Mouse (Mus musculus) MEL (cell line): ENCODE results near the gene Sp2. TPM values are rescaled to one million over a fixed set of nuclear protein-coding genes. Genes with fewer than 3 reads are reported as not detected.
A peak's percentile ranks its signal among the peaks of the same experiment; 100 is the strongest.

Experiments used
- DNase-seq: peaks from one replicate; pipeline ENCODE4 v3.0.0; 2011; ENCODE audit warnings: low read depth, low spot score
- H3K27ac ChIP-seq: 2 replicates; pipeline ENCODE4 v1.5.1; 2012; ENCODE audit warnings: low read depth, mild to moderate bottlenecking, control low read depth, low read length, moderate library complexity; ENCODE audit not compliant: control insufficient read depth
- H3K27me3 ChIP-seq, 2 experiments: fragments of 150-350 bp in 1 of 2; sonication (generic) in 1 of 2; 2 replicates each; pipeline ENCODE4 v1.6.1; 2012; ENCODE audit warnings: low read length in 2 of 2, mild to moderate bottlenecking in 2 of 2, improper control_type of control experiment in 1 of 2, moderate library complexity in 1 of 2; ENCODE audit not compliant: insufficient read depth in 2 of 2, control insufficient read depth in 1 of 2
- H3K36me3 ChIP-seq, 2 experiments: 2 replicates each; pipeline ENCODE4 v1.6.1; 2012 to 2014; ENCODE audit warnings: low read length in 2 of 2, improper control_type of control experiment in 1 of 2, inconsistent platforms in 1 of 2, mild to moderate bottlenecking in 1 of 2; ENCODE audit not compliant: insufficient read depth in 2 of 2, control insufficient read depth in 1 of 2
- H3K4me1 ChIP-seq, 2 experiments: fragments of 150-350 bp in 1 of 2; sonication (generic) in 1 of 2; 2 replicates each; pipeline ENCODE4 v1.6.1; 2012; ENCODE audit warnings: low read length in 2 of 2, improper control_type of control experiment in 1 of 2, mild to moderate bottlenecking in 1 of 2; ENCODE audit not compliant: insufficient read depth in 2 of 2, control insufficient read depth in 1 of 2
- H3K4me3 ChIP-seq, 2 experiments: fragments of 150-350 bp in 1 of 2; sonication (generic) in 1 of 2; 2 replicates each; pipeline ENCODE4 v1.5.1; 2012; ENCODE audit warnings: low read depth in 2 of 2, low read length in 2 of 2, mild to moderate bottlenecking in 2 of 2, moderate library complexity in 2 of 2, control low read depth in 1 of 2, improper control_type of control experiment in 1 of 2; ENCODE audit not compliant: control insufficient read depth in 1 of 2, insufficient read depth in 1 of 2
- H3K79me2 ChIP-seq: 2 replicates; pipeline ENCODE4 v1.6.1; 2012; ENCODE audit warnings: mild to moderate bottlenecking, low read length, moderate library complexity; ENCODE audit not compliant: control insufficient read depth, poor library complexity, insufficient read depth
- H3K9ac ChIP-seq: 2 replicates; pipeline ENCODE4 v1.6.1; 2012; ENCODE audit warnings: low read depth, mild to moderate bottlenecking, control low read depth, low read length, moderate library complexity; ENCODE audit not compliant: control insufficient read depth, poor library complexity, severe bottlenecking
- H3K9me3 ChIP-seq: fragments of 150-350 bp; sonication (generic); replicated peaks from 2 replicates; pipeline ENCODE4 v1.6.1; 2012; ENCODE audit warnings: mild to moderate bottlenecking, low read length, improper control_type of control experiment, moderate library complexity; ENCODE audit not compliant: insufficient read depth
- BHLHE40 ChIP-seq: IDR thresholded peaks from 2 replicates; pipeline ENCODE4 v1.6.1; 2012; ENCODE audit warnings: low read depth, mild to moderate bottlenecking, inconsistent platforms, low read length, improper control_type of control experiment, borderline replicate concordance
- CTCF ChIP-seq, 3 experiments: IDR thresholded peaks in 2 of 3; conservative IDR thresholded peaks in 1 of 3; 2 replicates each; pipeline ENCODE4 v1.5.1; 2011 to 2012; ENCODE audit warnings: low read length in 3 of 3, low read depth in 2 of 3, mild to moderate bottlenecking in 2 of 3, improper control_type of control experiment in 1 of 3, inconsistent platforms in 1 of 3, mixed read lengths in 1 of 3, moderate library complexity in 1 of 3; ENCODE audit not compliant: control insufficient read depth in 1 of 3, insufficient read depth in 1 of 3, poor library complexity in 1 of 3, severe bottlenecking in 1 of 3
- E2F4 ChIP-seq: IDR thresholded peaks from 2 replicates; pipeline ENCODE4 v1.6.1; 2011; ENCODE audit warnings: low read depth, low read length, improper control_type of control experiment, borderline replicate concordance
- ELF1 ChIP-seq: IDR thresholded peaks from 2 replicates; pipeline ENCODE4 v1.6.1; 2014; ENCODE audit warnings: low read depth, mild to moderate bottlenecking, inconsistent platforms, low read length, improper control_type of control experiment, moderate library complexity
- EP300 ChIP-seq, 2 experiments: IDR thresholded peaks; 2 replicates each; pipeline ENCODE4 v1.6.1; 2011; ENCODE audit warnings: improper control_type of control experiment in 2 of 2, low read length in 2 of 2, low read depth in 1 of 2, mild to moderate bottlenecking in 1 of 2
- ETS1 ChIP-seq: IDR thresholded peaks from 2 replicates; pipeline ENCODE4 v1.6.1; 2012; ENCODE audit warnings: low read depth, mild to moderate bottlenecking, inconsistent platforms, low read length, improper control_type of control experiment, moderate library complexity
- GABPA ChIP-seq: IDR thresholded peaks from 2 replicates; pipeline ENCODE4 v1.6.1; 2012; ENCODE audit warnings: low read depth, mild to moderate bottlenecking, inconsistent platforms, low read length, improper control_type of control experiment, moderate library complexity
- HCFC1 ChIP-seq: IDR thresholded peaks from 2 replicates; pipeline ENCODE4 v1.6.1; 2012; ENCODE audit warnings: low read depth, mild to moderate bottlenecking, inconsistent platforms, low read length, improper control_type of control experiment, moderate library complexity
- JUND ChIP-seq: IDR thresholded peaks from 2 replicates; pipeline ENCODE4 v1.6.1; 2011; ENCODE audit warnings: low read depth, mild to moderate bottlenecking, improper control_type of control experiment, low read length
- MAX ChIP-seq: IDR thresholded peaks from 2 replicates; pipeline ENCODE4 v1.6.1; 2011; ENCODE audit warnings: low read length, improper control_type of control experiment
- MAZ ChIP-seq: IDR thresholded peaks from 2 replicates; pipeline ENCODE4 v1.6.1; 2012; ENCODE audit warnings: low read depth, mild to moderate bottlenecking, inconsistent platforms, low read length, improper control_type of control experiment
- MEF2A ChIP-seq: IDR thresholded peaks from 2 replicates; pipeline ENCODE4 v1.6.1; 2014; ENCODE audit warnings: low read depth, mild to moderate bottlenecking, inconsistent platforms, low read length, improper control_type of control experiment; ENCODE audit not compliant: poor library complexity, insufficient replicate concordance, severe bottlenecking; ENCODE audit errors: extremely low read depth
- MXI1 ChIP-seq: IDR thresholded peaks from 2 replicates; pipeline ENCODE4 v1.6.1; 2011; ENCODE audit warnings: mild to moderate bottlenecking, low read depth, low read length, improper control_type of control experiment
- NELFE ChIP-seq: IDR thresholded peaks from 2 replicates; pipeline ENCODE4 v1.6.1; 2011; ENCODE audit warnings: low read depth, low read length, improper control_type of control experiment
- NRF1 ChIP-seq: IDR thresholded peaks from 2 replicates; pipeline ENCODE4 v1.6.1; 2014; ENCODE audit warnings: low read depth, mild to moderate bottlenecking, inconsistent platforms, low read length, improper control_type of control experiment, moderate library complexity; ENCODE audit not compliant: poor library complexity, insufficient read depth, severe bottlenecking
- POLR2A ChIP-seq, 2 experiments: IDR thresholded peaks; 2 replicates each; pipeline ENCODE4 v1.6.1; 2011 to 2012; ENCODE audit warnings: low read length in 2 of 2, mild to moderate bottlenecking in 2 of 2, control low read depth in 1 of 2, improper control_type of control experiment in 1 of 2, low read depth in 1 of 2, moderate library complexity in 1 of 2; ENCODE audit not compliant: control insufficient read depth in 1 of 2, insufficient read depth in 1 of 2, poor library complexity in 1 of 2
- POLR2AphosphoS2 ChIP-seq: IDR thresholded peaks from 2 replicates; pipeline ENCODE4 v1.6.1; 2011; ENCODE audit warnings: low read length, improper control_type of control experiment
- RCOR1 ChIP-seq: IDR thresholded peaks from 2 replicates; pipeline ENCODE4 v1.6.1; 2012; ENCODE audit warnings: low read depth, mild to moderate bottlenecking, inconsistent platforms, low read length, improper control_type of control experiment
- SMC3 ChIP-seq: IDR thresholded peaks from 2 replicates; pipeline ENCODE4 v1.6.1; 2011; ENCODE audit warnings: low read depth, low read length, improper control_type of control experiment
- TAL1 ChIP-seq: IDR thresholded peaks from 2 replicates; pipeline ENCODE4 v1.6.1; 2012; ENCODE audit warnings: mild to moderate bottlenecking, inconsistent platforms, low read length, moderate library complexity, mixed read lengths
- UBTF ChIP-seq: IDR thresholded peaks from 2 replicates; pipeline ENCODE4 v1.6.1; 2012; ENCODE audit warnings: low read depth, mild to moderate bottlenecking, inconsistent platforms, low read length, improper control_type of control experiment, moderate library complexity, borderline replicate concordance; ENCODE audit not compliant: insufficient read depth
- USF2 ChIP-seq, 2 experiments: IDR thresholded peaks; 2 replicates each; pipeline ENCODE4 v1.6.1; 2011 to 2012; ENCODE audit warnings: improper control_type of control experiment in 2 of 2, low read length in 2 of 2, borderline replicate concordance in 1 of 2, inconsistent platforms in 1 of 2, low read depth in 1 of 2, mild to moderate bottlenecking in 1 of 2; ENCODE audit not compliant: insufficient read depth in 1 of 2
- ZC3H11A ChIP-seq: IDR thresholded peaks from 2 replicates; pipeline ENCODE4 v1.6.1; 2012; ENCODE audit warnings: low read depth, mild to moderate bottlenecking, inconsistent platforms, low read length, improper control_type of control experiment
- ZKSCAN1 ChIP-seq: IDR thresholded peaks from 2 replicates; pipeline ENCODE4 v1.6.1; 2012; ENCODE audit warnings: low read depth, mild to moderate bottlenecking, inconsistent platforms, low read length, improper control_type of control experiment, moderate library complexity
- ZMIZ1 ChIP-seq: IDR thresholded peaks from 2 replicates; pipeline ENCODE4 v1.6.1; 2012; ENCODE audit warnings: low read depth, mild to moderate bottlenecking, inconsistent platforms, low read length, improper control_type of control experiment, moderate library complexity
- ZNF384 ChIP-seq: IDR thresholded peaks from 2 replicates; pipeline ENCODE4 v1.6.1; 2012; ENCODE audit warnings: low read depth, mild to moderate bottlenecking, inconsistent platforms, low read length, improper control_type of control experiment
- polyA plus RNA-seq, 2 experiments: library from polyadenylated mRNA; stranded (reverse) in 1 of 2; unstranded in 1 of 2; fragments of >175 nt in 1 of 2; fragments of >200 nt in 1 of 2; gene quantifications; 2 replicates each; pipeline versions ENCODE4 v1.2.1 to v1.2.4; 2012; ENCODE audit warnings: low replicate concordance in 2 of 2, low read depth in 1 of 2; ENCODE audit not compliant: insufficient read length in 2 of 2, insufficient read depth in 1 of 2, missing spikeins in 1 of 2
- total RNA-seq: library from RNA; depleted of rRNA; stranded (reverse); fragments of 300-350 nt; gene quantifications from 2 replicates; pipeline ENCODE4 v1.2.3, GENCODE M21; 2012

The Sp2 gene
- total and polyA plus RNA-seq, 3 experiments, result 1.4 to 20.3 TPM; not detected in 1

GRCm38 (mm10) chr11:96947849-96948248 is 34.9 kb downstream of the Sp2 start (continued):
- TF ChIP-seq USF2 (IDR thresholded peaks at IDR 0.05; ENCODE audit: borderline replicate concordance in 1 of 2, insufficient read depth in 1 of 2, low read depth in 1 of 2, low read length in 2 of 2) (no peak), POLR2AphosphoS2 (0 out of 2 replicates have a peak, but pooled peaks have one; percentile 35), EP300 (IDR thresholded peaks at IDR 0.05; ENCODE audit: low read depth in 1 of 2, low read length in 2 of 2) (peak; percentile 98 to 99), MXI1 (peak; percentile 69; the same call in 1 of the 2 replicates)

- Histone ChIP-seq H3K79me2 (peaks cover 46% of the 10 kb centered on the region), H3K36me3 (peaks cover 24 to 72% of the 10 kb centered on the region in 2 experiments), H3K27ac (peak overlapping the region; percentile 83), H3K9me3 (no peaks in the 10 kb centered on the region), H3K4me3 (no peak overlapping the region), H3K9ac (peak overlapping the region; percentile 85), H3K27me3 (no peaks in the 10 kb centered on the region), H3K4me1 (peaks cover 32 to 66% of the 10 kb centered on the region in 2 experiments)
- DNase-seq, result no peak
- TF ChIP-seq ZKSCAN1 (no peak), ELF1 (no peak)
These were observed 36.3 kb downstream of the Sp2 start for GRCm38 (mm10) chr11:96946498-96946897.

GRCm38 (mm10) chr11:96944844-96945580 is 37.7 kb downstream of the Sp2 start:
- peak overlapping the region; percentile 63 to 69 for H3K4me3 ChIP-seq
- no peaks in the 10 kb centered on the region for H3K27me3 ChIP-seq
- peak; percentile 86 for DNase-seq
- H3K27ac ChIP-seq, result peak overlapping the region; percentile 83
- no peaks in the 10 kb centered on the region for H3K9me3 ChIP-seq
- H3K9ac ChIP-seq, result peak overlapping the region; percentile 85
- peaks cover 32 to 74% of the 10 kb centered on the region in 2 experiments for H3K4me1 ChIP-seq
- H3K36me3 ChIP-seq, result peaks cover 17 to 72% of the 10 kb centered on the region in 2 experiments
- peaks cover 46% of the 10 kb centered on the region for H3K79me2 ChIP-seq
- TF ChIP-seq MEF2A, result no peak
- TF ChIP-seq ZC3H11A, result no peak
- TF ChIP-seq CTCF (IDR thresholded peaks at IDR 0.05 in 2 of 3, conservative IDR thresholded peaks at IDR 0.05 in 1 of 3; ENCODE audit: control insufficient read depth in 1 of 3, insufficient read depth in 1 of 3, low read depth in 2 of 3, low read length in 3 of 3, poor library complexity in 1 of 3, severe bottlenecking in 1 of 3), result no peak
- TF ChIP-seq UBTF, result no peak
- TF ChIP-seq EP300 (IDR thresholded peaks at IDR 0.05; ENCODE audit: low read depth in 1 of 2, low read length in 2 of 2), result peak; percentile 12 to 34; a peak in 1 of 4 replicates
- TF ChIP-seq MAZ, result peak; percentile 57; the same call in 1 of the 2 replicates
- TF ChIP-seq GABPA, result no peak
- no peak for TF ChIP-seq SMC3
- TF ChIP-seq ZNF384, result no peak
- TF ChIP-seq TAL1, result peak; percentile 87
- TF ChIP-seq MXI1, result peak; percentile 96
- TF ChIP-seq RCOR1, result no peak
- TF ChIP-seq ETS1, result no peak
- TF ChIP-seq ZMIZ1, result 0 out of 2 replicates have a peak, but pooled peaks have one; percentile 32
- peak; percentile 40 to 65; a peak in 3 of 4 replicates for TF ChIP-seq POLR2A (IDR thresholded peaks at IDR 0.05; ENCODE audit: control insufficient read depth in 1 of 2, insufficient read depth in 1 of 2, low read depth in 1 of 2, low read length in 2 of 2, poor library complexity in 1 of 2)
- TF ChIP-seq HCFC1, result 0 out of 2 replicates have a peak, but pooled peaks have one; percentile 17
- TF ChIP-seq NRF1, result no peak
- TF ChIP-seq NELFE, result peak; percentile 35; the same call in 1 of the 2 replicates
- no peak for TF ChIP-seq BHLHE40
- TF ChIP-seq MAX, result peak; percentile 89
- TF ChIP-seq E2F4, result no peak
- TF ChIP-seq ZKSCAN1, result no peak
- no peak for TF ChIP-seq ELF1
- TF ChIP-seq JUND, result no peak
- 0 out of 2 replicates have a peak, but pooled peaks have one; percentile 37 for TF ChIP-seq POLR2AphosphoS2
